ENCODE assay signal across 31 mouse cellular contexts in the genomic region with DNA sequence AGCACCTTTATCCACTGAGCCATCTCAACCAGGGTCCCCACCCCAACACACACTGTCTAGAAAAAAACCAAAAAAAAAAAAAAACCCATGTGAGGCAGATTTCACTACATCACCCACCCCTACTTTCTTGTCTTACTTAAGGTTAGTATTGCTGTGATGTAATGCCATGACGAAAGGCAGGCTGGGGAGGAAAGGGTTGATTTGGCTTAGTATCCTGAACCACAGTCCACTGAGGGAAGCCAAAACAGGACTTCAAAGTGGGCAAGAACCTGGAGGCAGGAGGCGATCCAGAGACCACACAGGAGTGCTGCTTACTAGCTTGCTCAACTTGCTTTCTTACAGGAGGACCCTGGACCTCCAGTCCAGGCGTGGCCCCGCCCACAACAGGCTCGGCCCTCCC. TPM values are rescaled to one million over a fixed set of nuclear protein-coding genes. Genes with fewer than 3 reads are reported as not detected.
DNase-seq lines count a peak whose midpoint lies in the region; ATAC-seq and TF ChIP-seq lines count a peak whose summit lies in the region.
"Had no signal": no experiment of that assay in that cellular context is flagged by ENCODE, and none has a peak within 500 bp of the region (broad histone marks: within the 10 kb centered on the region; RNA-seq: fewer than 3 reads in every experiment).

No protein-coding gene starts in this region.

- no peak overlapping the region for H3K9ac ChIP-seq in liver, embryonic 13.5 days
- H3K9ac ChIP-seq in liver, embryonic 11.5 days (ENCODE audit: low read depth, low read length) = no peak overlapping the region
- H3K9ac ChIP-seq: forebrain, embryonic 13.5 days; heart, embryonic 13.5 days; hindbrain, embryonic 12.5 days; hindbrain, embryonic 15.5 days had no signal

- no peak for ATAC-seq in liver, embryonic 13.5 days (ENCODE audit: low read depth)
- ATAC-seq in liver, embryonic 11.5 days (replicated peaks; ENCODE audit: low FRiP score) = no peak
- ATAC-seq: activated CD4-positive, CD25-positive, alpha-beta regulatory T cell, adult 4 months; CD4-positive, CD25-positive, alpha-beta regulatory T cell, adult 4 months; forebrain, embryonic 13.5 days; forebrain, embryonic 16.5 days had no signal

- TF ChIP-seq CTCF in bone marrow, adult 2 months (IDR thresholded peaks at IDR 0.05; ENCODE audit: control insufficient read depth, insufficient read depth, low read length) = no peak
- TF ChIP-seq CTCF in kidney, adult 2 months (conservative IDR thresholded peaks at IDR 0.05; ENCODE audit: insufficient read depth, insufficient read length, low read depth, low read length) = no peak

- H3K79me2 ChIP-seq in macrophage (ENCODE audit: inconsistent target) = peaks cover 58% of the 10 kb centered on the region

- H3K27ac ChIP-seq in liver, embryonic 13.5 days = no peak overlapping the region
- H3K27ac ChIP-seq in liver, embryonic 11.5 days (ENCODE audit: low read depth, low read length) = no peak overlapping the region
- H3K27ac ChIP-seq in bone marrow, adult 2 months (ENCODE audit: control insufficient read depth, insufficient read depth, low read depth, low read length, poor library complexity) = peak overlapping the region; percentile 75
- peak overlapping the region; percentile 80 for H3K27ac ChIP-seq in macrophage
- no peak overlapping the region for H3K27ac ChIP-seq in kidney, adult 2 months (ENCODE audit: insufficient read depth, low read depth, low read length)
- H3K27ac ChIP-seq: forebrain, embryonic 10.5 days; forebrain, embryonic 13.5 days; heart, embryonic 10.5 days; heart, embryonic 13.5 days; hindbrain, embryonic 12.5 days; hindbrain, embryonic 15.5 days had no signal

- intact Hi-C loops in gastrocnemius, postnatal 36 days (cut with DNase I) = no loop called here

- H3K9me3 ChIP-seq in liver, embryonic 13.5 days (replicated peaks) = no peaks in the 10 kb centered on the region
- no peaks in the 10 kb centered on the region for H3K9me3 ChIP-seq in liver, embryonic 11.5 days (ENCODE audit: control insufficient read depth, low read length)
- H3K9me3 ChIP-seq: forebrain, embryonic 10.5 days; forebrain, embryonic 13.5 days; heart, embryonic 10.5 days; heart, embryonic 13.5 days; hindbrain, embryonic 12.5 days; hindbrain, embryonic 15.5 days had no signal

- H3K36me3 ChIP-seq in liver, embryonic 13.5 days = peaks cover 53% of the 10 kb centered on the region
- peaks cover 17% of the 10 kb centered on the region for H3K36me3 ChIP-seq in liver, embryonic 11.5 days (ENCODE audit: control insufficient read depth, insufficient read depth, low read length)
- H3K36me3 ChIP-seq in macrophage (ENCODE audit: inconsistent target) = peaks cover 21% of the 10 kb centered on the region
- H3K36me3 ChIP-seq in kidney, adult 2 months (ENCODE audit: control insufficient read depth, insufficient read depth, low read length) = no peaks in the 10 kb centered on the region

- no peak for TF ChIP-seq POLR2A in bone marrow, adult 2 months (IDR thresholded peaks at IDR 0.05; ENCODE audit: borderline replicate concordance, control insufficient read depth, low read depth, low read length)
- TF ChIP-seq POLR2A in kidney, adult 2 months (IDR thresholded peaks at IDR 0.05; ENCODE audit: low read depth, low read length) = no peak

- H3K4me3 ChIP-seq in liver, embryonic 13.5 days (replicated peaks) = no peak overlapping the region
- H3K4me3 ChIP-seq in liver, embryonic 11.5 days (ENCODE audit: low read depth, low read length) = no peak overlapping the region
- H3K4me3 ChIP-seq in bone marrow, adult 2 months (replicated peaks; ENCODE audit: control insufficient read depth, low read depth, low read length) = no peak overlapping the region
- H3K4me3 ChIP-seq in macrophage (ENCODE audit: inconsistent target) = no peak overlapping the region
- no peak overlapping the region for H3K4me3 ChIP-seq in kidney, adult 2 months (ENCODE audit: insufficient read depth, low read depth, low read length)
- H3K4me3 ChIP-seq: forebrain, embryonic 10.5 days; forebrain, embryonic 13.5 days; heart, embryonic 10.5 days; heart, embryonic 13.5 days; hindbrain, embryonic 12.5 days; hindbrain, embryonic 15.5 days had no signal

- H3K4me1 ChIP-seq in liver, embryonic 13.5 days (replicated peaks) = peaks cover 40% of the 10 kb centered on the region
- H3K4me1 ChIP-seq in liver, embryonic 11.5 days (replicated peaks; ENCODE audit: control insufficient read depth, insufficient read depth, low read length) = peaks cover 10% of the 10 kb centered on the region
- H3K4me1 ChIP-seq in bone marrow, adult 2 months (ENCODE audit: control insufficient read depth, insufficient read depth, low read length) = peaks cover 5% of the 10 kb centered on the region; the same call in 1 of the 2 replicates
- peaks cover 5% of the 10 kb centered on the region; the same call in 1 of the 2 replicates for H3K4me1 ChIP-seq in kidney, adult 2 months (ENCODE audit: control insufficient read depth, insufficient read depth, low read length)

- H3K4me2 ChIP-seq in liver, embryonic 13.5 days = 0 out of 2 replicates have a peak overlapping the region, but pooled peaks have one; percentile 3
- H3K4me2 ChIP-seq in liver, embryonic 11.5 days = no peak overlapping the region
- H3K4me2 ChIP-seq: forebrain, embryonic 13.5 days; heart, embryonic 13.5 days; hindbrain, embryonic 12.5 days; hindbrain, embryonic 15.5 days had no signal

- 67% methylated on average over 5 of the region's 5 CpGs for WGBS in liver, embryonic 13.5 days (ENCODE audit: insufficient replicate concordance)
- WGBS in liver, embryonic 11.5 days = 73% methylated on average over 5 of the region's 5 CpGs
- WGBS in bone marrow, adult 2 months = 53% methylated on average over 5 of the region's 5 CpGs
- 73% methylated on average over 5 of the region's 5 CpGs for WGBS in macrophage (ENCODE audit: missing documents)
- WGBS in kidney, adult 2 months = 80% methylated on average over 5 of the region's 5 CpGs

- H3K27me3 ChIP-seq in liver, embryonic 13.5 days = peaks cover 16% of the 10 kb centered on the region
- peaks cover 11% of the 10 kb centered on the region; the same call in 1 of the 2 replicates for H3K27me3 ChIP-seq in liver, embryonic 11.5 days (replicated peaks; ENCODE audit: control insufficient read depth, insufficient read depth, low read length)
- no peaks in the 10 kb centered on the region for H3K27me3 ChIP-seq in kidney, adult 2 months (replicated peaks; ENCODE audit: control insufficient read depth, insufficient read depth, low read length)

- DNase-seq in liver, embryonic 13.5 days = no peak
- no peak for DNase-seq in liver, embryonic 11.5 days (ENCODE audit: low spot score)
- peak; percentile 46 for DNase-seq in 416B (ENCODE audit: low read depth)
- DNase-seq in kidney, adult 2 months = no peak
- DNase-seq in gastrocnemius, postnatal 36 days = no peak
- no peak for DNase-seq in embryo, embryonic 10 days (ENCODE audit: low spot score)
- DNase-seq: adrenal gland, adult 8-10 months; adrenal gland, postnatal 25 days; cerebellum, adult 11 months; cerebellum, adult 2 months; cerebellum, adult 9-11 months; cerebellum, postnatal 25 days; embryo, embryonic 11 days; gastrocnemius, postnatal 10 days; heart, adult 18-20 months; heart, postnatal 14 days had no signal

RNA-seq across cellular contexts. Expression of a gene that starts 1.8 kb away (rescaled TPM):
- polyA plus RNA-seq in liver, embryonic 13.5 days (2015; fragmentation: Nextera tagmentation; extraction: Ambion mirVana) = 0.33 and 0.64 TPM in 2 replicates
- 0.96 and 1.2 TPM in 2 replicates for polyA plus RNA-seq in liver, embryonic 11.5 days (2014; fragmentation: Nextera tagmentation; extraction: Ambion mirVana)
- not detected in 2 replicates for polyA plus RNA-seq in bone marrow, adult 2 months (2011; ENCODE audit: insufficient read depth, insufficient read length, low replicate concordance, missing spikeins)
- total RNA-seq in macrophage (2018; cell fraction: chromatin; rRNA removed) = under 1 TPM in 1 of 26 experiments, not detected in 25; 0.85 TPM
- total RNA-seq in macrophage (2018; cell fraction: cytosol; rRNA removed) = under 1 TPM in 7 of 26 experiments, not detected in 19; 0.15 to 0.29 (median 0.19) TPM
- 1 to 10 TPM in 2 of 26 experiments, under 1 TPM in 2, not detected in 22; 0.75 to 1.2 (median 0.94) TPM for total RNA-seq in macrophage (2018; cell fraction: nucleus; rRNA removed)
- polyA plus RNA-seq in macrophage (2018) = not detected in 3 replicates
- polyA plus RNA-seq in kidney, adult 2 months (2012; rRNA removed) = 0.08 TPM in 1 of 2 replicates, not detected in the other
- total RNA-seq in gastrocnemius, postnatal 36 days (2021) = not detected
- total RNA-seq: adrenal gland, postnatal 25 days; gastrocnemius, adult 18-20 months; gastrocnemius, postnatal 10 days; heart, adult 18-20 months; heart, postnatal 14 days had no signal
- polyA plus RNA-seq: activated CD4-positive, CD25-positive, alpha-beta regulatory T cell, adult 4 months; C2C12; intestine, embryonic 14.5 days had no signal

RNA-seq across cellular contexts. Expression of a gene that starts 2.4 kb away (rescaled TPM):
- polyA plus RNA-seq in liver, embryonic 13.5 days (2015; fragmentation: Nextera tagmentation; extraction: Ambion mirVana) = 23.4 and 25.9 TPM in 2 replicates
- polyA plus RNA-seq in liver, embryonic 11.5 days (2014; fragmentation: Nextera tagmentation; extraction: Ambion mirVana) = 43.0 and 44.4 TPM in 2 replicates
- polyA plus RNA-seq in bone marrow, adult 2 months (2011; ENCODE audit: insufficient read depth, insufficient read length, low replicate concordance, missing spikeins) = 10.2 and 24.4 TPM in 2 replicates
- 100 to 1,000 TPM in 7 of 26 experiments, 10 to 100 TPM in 19; 34.7 to 125 (median 77.7) TPM for total RNA-seq in macrophage (2018; cell fraction: chromatin; rRNA removed)
- total RNA-seq in macrophage (2018; cell fraction: cytosol; rRNA removed) = 10 to 100 TPM in 19 of 26 experiments, 1 to 10 TPM in 7; 7.1 to 16.2 (median 12.1) TPM
- 10 to 100 TPM; 17.7 to 63.0 (median 34.4) TPM for total RNA-seq in macrophage (2018; cell fraction: nucleus; rRNA removed)
- 14.3 to 17.0 TPM (median 16.3 TPM) in 3 replicates for polyA plus RNA-seq in macrophage (2018)
- polyA plus RNA-seq in kidney, adult 2 months (2012; rRNA removed) = 21.0 and 23.4 TPM in 2 replicates
- 10 to 100 TPM; 17.6 to 21.4 TPM for total RNA-seq in gastrocnemius, postnatal 36 days (2021)

RNA-seq across cellular contexts. Expression of a gene that starts 7.4 kb away (rescaled TPM):
- 1.0 TPM in 2 replicates for polyA plus RNA-seq in liver, embryonic 13.5 days (2015; fragmentation: Nextera tagmentation; extraction: Ambion mirVana)
- 0.85 and 1.3 TPM in 2 replicates for polyA plus RNA-seq in liver, embryonic 11.5 days (2014; fragmentation: Nextera tagmentation; extraction: Ambion mirVana)
- 3.1 and 4.7 TPM in 2 replicates for polyA plus RNA-seq in bone marrow, adult 2 months (2011; ENCODE audit: insufficient read depth, insufficient read length, low replicate concordance, missing spikeins)
- total RNA-seq in macrophage (2018; cell fraction: chromatin; rRNA removed) = 10 to 100 TPM in 25 of 26 experiments, 1 to 10 TPM in 1; 9.5 to 88.0 (median 26.2) TPM
- 10 to 100 TPM in 7 of 26 experiments, 1 to 10 TPM in 19; 4.8 to 17.4 (median 9.1) TPM for total RNA-seq in macrophage (2018; cell fraction: cytosol; rRNA removed)
- total RNA-seq in macrophage (2018; cell fraction: nucleus; rRNA removed) = 10 to 100 TPM; 13.8 to 74.0 (median 27.1) TPM
- polyA plus RNA-seq in macrophage (2018) = 7.4 to 14.0 TPM (median 7.6 TPM) in 3 replicates
- 0.19 and 0.36 TPM in 2 replicates for polyA plus RNA-seq in kidney, adult 2 months (2012; rRNA removed)
- total RNA-seq in gastrocnemius, postnatal 36 days (2021) = under 1 TPM in 1 of 2 experiments, not detected in 1; 0.17 TPM

RNA-seq across cellular contexts. Expression of a gene that starts 38.5 kb away (rescaled TPM):
- 2,607 and 2,711 TPM in 2 replicates for polyA plus RNA-seq in liver, embryonic 13.5 days (2015; fragmentation: Nextera tagmentation; extraction: Ambion mirVana)
- polyA plus RNA-seq in liver, embryonic 11.5 days (2014; fragmentation: Nextera tagmentation; extraction: Ambion mirVana) = 4,536 and 4,551 TPM in 2 replicates
- polyA plus RNA-seq in bone marrow, adult 2 months (2011; ENCODE audit: insufficient read depth, insufficient read length, low replicate concordance, missing spikeins) = 2,479 and 3,710 TPM in 2 replicates
- 1,000 to 10,000 TPM in 11 of 26 experiments, 100 to 1,000 TPM in 15; 559 to 2,446 (median 950) TPM for total RNA-seq in macrophage (2018; cell fraction: chromatin; rRNA removed)
- total RNA-seq in macrophage (2018; cell fraction: cytosol; rRNA removed) = 1,000 to 10,000 TPM; 2,865 to 8,643 (median 4,877) TPM
- total RNA-seq in macrophage (2018; cell fraction: nucleus; rRNA removed) = 1,000 to 10,000 TPM; 1,048 to 3,060 (median 1,722) TPM
- polyA plus RNA-seq in macrophage (2018) = 6,779 to 7,082 TPM (median 6,969 TPM) in 3 replicates
- polyA plus RNA-seq in kidney, adult 2 months (2012; rRNA removed) = 4,503 and 4,540 TPM in 2 replicates
- 100 to 1,000 TPM; 496 to 538 TPM for total RNA-seq in gastrocnemius, postnatal 36 days (2021)

RNA-seq across cellular contexts. Expression of a gene that starts 54.8 kb away (rescaled TPM):
- not detected in 2 replicates for polyA plus RNA-seq in liver, embryonic 13.5 days (2015; fragmentation: Nextera tagmentation; extraction: Ambion mirVana)
- polyA plus RNA-seq in liver, embryonic 11.5 days (2014; fragmentation: Nextera tagmentation; extraction: Ambion mirVana) = 0.19 and 0.21 TPM in 2 replicates
- not detected in 2 replicates for polyA plus RNA-seq in bone marrow, adult 2 months (2011; ENCODE audit: insufficient read depth, insufficient read length, low replicate concordance, missing spikeins)
- not detected for total RNA-seq in macrophage (2018; cell fraction: chromatin; rRNA removed)
- under 1 TPM in 1 of 26 experiments, not detected in 25; 0.04 TPM for total RNA-seq in macrophage (2018; cell fraction: cytosol; rRNA removed)
- total RNA-seq in macrophage (2018; cell fraction: nucleus; rRNA removed) = under 1 TPM in 1 of 26 experiments, not detected in 25; 0.23 TPM
- polyA plus RNA-seq in macrophage (2018) = not detected in 3 replicates
- not detected in 2 replicates for polyA plus RNA-seq in kidney, adult 2 months (2012; rRNA removed)
- not detected for total RNA-seq in gastrocnemius, postnatal 36 days (2021)
- total RNA-seq: adrenal gland, adult 8-10 months; adrenal gland, postnatal 25 days; gastrocnemius, adult 18-20 months; gastrocnemius, postnatal 10 days; heart, adult 18-20 months; heart, postnatal 14 days had no signal
- polyA plus RNA-seq: C2C12; embryonic facial prominence, embryonic 11.5 days had no signal

Comparison
In these comparisons a context has a peak if more than half of its experiments do, and no peak if none do; other contexts are left out.
1. H3K27ac ChIP-seq: peak in bone marrow, adult 2 months (single experiment) and macrophage (single experiment); none in liver, embryonic 13.5 days (single experiment), liver, embryonic 11.5 days (single experiment) and kidney, adult 2 months (single experiment).